Comparison of ENCODE assay signal across 9 mouse cellular contexts in genomic region chr11:9481511-9481910, GRCm38 (mm10).
DNase-seq lines count a peak whose midpoint lies in the region; ATAC-seq and TF ChIP-seq lines count a peak whose summit lies in the region.
"Had no signal": no experiment of that assay in that cellular context is flagged by ENCODE, and none has a peak within 500 bp of the region (broad histone marks: within the 10 kb centered on the region; RNA-seq: fewer than 3 reads in every experiment).

No protein-coding gene starts in this region.

- ATAC-seq in forebrain, embryonic 15.5 days (replicated peaks) = peak; percentile 64; the same call in 1 of the 2 replicates
- peak; percentile 83; the same call in 1 of the 2 replicates for ATAC-seq in limb, embryonic 11.5 days (ENCODE audit: insufficient number of reproducible peaks, low FRiP score, low TSS enrichment, low read depth)

- H3K27me3 ChIP-seq in forebrain, embryonic 15.5 days = no peaks in the 10 kb centered on the region
- no peaks in the 10 kb centered on the region for H3K27me3 ChIP-seq in limb, embryonic 11.5 days (ENCODE audit: control insufficient read depth, insufficient read depth, low read length)
- no peaks in the 10 kb centered on the region for H3K27me3 ChIP-seq in thymus, adult 2 months (ENCODE audit: control insufficient read depth, insufficient read depth, low read length)
- H3K27me3 ChIP-seq: heart, embryonic 13.5 days had no signal

- no peak for TF ChIP-seq POLR2A in thymus, adult 2 months (IDR thresholded peaks at IDR 0.05; ENCODE audit: control insufficient read depth, extremely low read depth, insufficient read depth, low read length, poor library complexity)

- no peak for TF ChIP-seq CTCF in thymus, adult 2 months (IDR thresholded peaks at IDR 0.05; ENCODE audit: borderline replicate concordance, control insufficient read depth, extremely low read depth, insufficient read depth, low read length, poor library complexity)

- no peaks in the 10 kb centered on the region for H3K4me1 ChIP-seq in forebrain, embryonic 15.5 days
- no peaks in the 10 kb centered on the region for H3K4me1 ChIP-seq in limb, embryonic 11.5 days (ENCODE audit: control insufficient read depth, insufficient read depth, low read length)
- no peaks in the 10 kb centered on the region for H3K4me1 ChIP-seq in thymus, adult 2 months (replicated peaks; ENCODE audit: control insufficient read depth, insufficient read depth, low read length)
- H3K4me1 ChIP-seq: heart, embryonic 13.5 days had no signal

- H3K4me3 ChIP-seq in forebrain, embryonic 15.5 days = no peak overlapping the region
- H3K4me3 ChIP-seq in limb, embryonic 11.5 days (ENCODE audit: low read depth, low read length) = no peak overlapping the region
- H3K4me3 ChIP-seq in thymus, adult 2 months (ENCODE audit: control insufficient read depth, insufficient read depth, low read length) = no peak overlapping the region
- H3K4me3 ChIP-seq: heart, embryonic 13.5 days had no signal

- H3K27ac ChIP-seq in forebrain, embryonic 15.5 days (replicated peaks) = no peak overlapping the region
- H3K27ac ChIP-seq in limb, embryonic 11.5 days (replicated peaks; ENCODE audit: low read depth, low read length) = no peak overlapping the region
- no peak overlapping the region for H3K27ac ChIP-seq in thymus, adult 2 months (ENCODE audit: control insufficient read depth, insufficient read depth, low read length)
- H3K27ac ChIP-seq: heart, embryonic 13.5 days had no signal

- H3K4me2 ChIP-seq in forebrain, embryonic 15.5 days (replicated peaks) = no peak overlapping the region
- no peak overlapping the region for H3K4me2 ChIP-seq in limb, embryonic 11.5 days (ENCODE audit: low read depth, severe bottlenecking)
- H3K4me2 ChIP-seq: heart, embryonic 13.5 days had no signal

- 20% methylated on average over 6 of the region's 6 CpGs for WGBS in forebrain, embryonic 15.5 days
- WGBS in limb, embryonic 11.5 days = 17% methylated on average over 6 of the region's 6 CpGs
- 23% methylated on average over 6 of the region's 6 CpGs for WGBS in thymus, adult 2 months

- DNase-seq in adrenal gland, adult 2 months = peak; percentile 14
- no peak for DNase-seq in adrenal gland, postnatal 4 days (ENCODE audit: low spot score in 2 of 2)
- DNase-seq in adrenal gland, postnatal 14 days = peak; percentile 31
- DNase-seq in kidney, adult 9 months = peak; percentile 41
- DNase-seq in limb, embryonic 11.5 days (ENCODE audit: low spot score) = peak; percentile 64
- DNase-seq in retina, adult 2 months (ENCODE audit: low read depth, low spot score) = peak; percentile 8
- no peak for DNase-seq in thymus, adult 2 months

- H3K9me3 ChIP-seq in forebrain, embryonic 15.5 days = no peaks in the 10 kb centered on the region
- H3K9me3 ChIP-seq in limb, embryonic 11.5 days (ENCODE audit: control insufficient read depth, low read length) = no peaks in the 10 kb centered on the region
- H3K9me3 ChIP-seq: heart, embryonic 13.5 days had no signal

- no peak overlapping the region for H3K9ac ChIP-seq in forebrain, embryonic 15.5 days (replicated peaks)
- H3K9ac ChIP-seq in limb, embryonic 11.5 days (ENCODE audit: low read length) = no peak overlapping the region
- H3K9ac ChIP-seq: heart, embryonic 13.5 days had no signal

- H3K36me3 ChIP-seq in forebrain, embryonic 15.5 days = no peaks in the 10 kb centered on the region
- H3K36me3 ChIP-seq in limb, embryonic 11.5 days (ENCODE audit: control insufficient read depth, insufficient read depth, low read length) = no peaks in the 10 kb centered on the region
- no peaks in the 10 kb centered on the region for H3K36me3 ChIP-seq in thymus, adult 2 months (ENCODE audit: control insufficient read depth, insufficient read depth, low read length)
- H3K36me3 ChIP-seq: heart, embryonic 13.5 days had no signal

Comparison
In these comparisons a context has a peak if more than half of its experiments do, and no peak if none do; other contexts are left out.
1. DNase-seq: peak in adrenal gland, adult 2 months (single experiment), adrenal gland, postnatal 14 days (single experiment), kidney, adult 9 months (single experiment), limb, embryonic 11.5 days (single experiment) and retina, adult 2 months (single experiment); none in adrenal gland, postnatal 4 days (0 of 2) and thymus, adult 2 months (single experiment).